Mouse (Mus musculus) CH12.LX (cell line): Measurements from ENCODE around the gene Mum1. TPM values are rescaled to one million over a fixed set of nuclear protein-coding genes. Genes with fewer than 3 reads are reported as not detected.

ENCODE experiments used
- DNase-seq: peaks from one replicate; pipeline ENCODE4 v3.0.0-alpha.2; 2013; ENCODE audit errors: extremely low read depth
- H3K27ac ChIP-seq: 2 replicates; pipeline ENCODE4 v1.5.1; 2012; ENCODE audit warnings: low read depth, mild to moderate bottlenecking, control low read depth, moderate library complexity; ENCODE audit not compliant: insufficient read depth
- H3K27me3 ChIP-seq: replicated peaks from 2 replicates; pipeline ENCODE3; 2012; ENCODE audit warnings: inconsistent platforms
- H3K36me3 ChIP-seq, 2 experiments: replicated peaks in 1 of 2; 2 replicates each; pipeline versions ENCODE3 to v1.6.1; 2012; ENCODE audit warnings: inconsistent platforms in 1 of 2, low read length in 1 of 2, mild to moderate bottlenecking in 1 of 2, mixed read lengths in 1 of 2, moderate library complexity in 1 of 2; ENCODE audit not compliant: control insufficient read depth in 1 of 2, insufficient read depth in 1 of 2
- H3K4me1 ChIP-seq, 2 experiments: 2 replicates each; pipeline ENCODE4 v1.6.1; 2012; ENCODE audit warnings: inconsistent platforms in 1 of 2, moderate library complexity in 1 of 2; ENCODE audit not compliant: insufficient read depth in 2 of 2, control insufficient read depth in 1 of 2
- H3K4me2 ChIP-seq: 2 replicates; pipeline ENCODE4 v1.6.1; 2012; ENCODE audit warnings: low read depth, mild to moderate bottlenecking, control low read depth; ENCODE audit not compliant: poor library complexity, insufficient read depth, severe bottlenecking
- H3K4me3 ChIP-seq, 3 experiments: fragments of 150-350 bp in 1 of 3; sonication (generic) in 1 of 3; replicated peaks in 1 of 3; 2 replicates each; pipeline versions ENCODE3 to v1.5.1; 2011 to 2012; ENCODE audit warnings: low read depth in 2 of 3, low read length in 2 of 3, mild to moderate bottlenecking in 2 of 3, moderate library complexity in 2 of 3, control low read depth in 1 of 3, improper control_type of control experiment in 1 of 3, inconsistent platforms in 1 of 3, mixed read lengths in 1 of 3; ENCODE audit not compliant: poor library complexity in 1 of 3
- H3K79me2 ChIP-seq: replicated peaks from 2 replicates; pipeline ENCODE4 v1.6.1; 2012; ENCODE audit warnings: mild to moderate bottlenecking, moderate library complexity; ENCODE audit not compliant: control insufficient read depth, poor library complexity, insufficient read depth, severe bottlenecking; ENCODE audit errors: extremely low read depth
- H3K9ac ChIP-seq: 2 replicates; pipeline ENCODE4 v1.6.1; 2012; ENCODE audit warnings: low read depth, mild to moderate bottlenecking, control low read depth, moderate library complexity; ENCODE audit not compliant: insufficient read depth
- H3K9me3 ChIP-seq: replicated peaks from 2 replicates; pipeline ENCODE3; 2012; ENCODE audit warnings: low read length, inconsistent platforms, mixed read lengths
- BHLHE40 ChIP-seq: IDR thresholded peaks from 2 replicates; pipeline ENCODE4 v1.6.1; 2011; ENCODE audit warnings: mild to moderate bottlenecking, low read depth, low read length, improper control_type of control experiment
- CHD1 ChIP-seq: IDR thresholded peaks from 2 replicates; pipeline ENCODE4 v1.6.1; 2012; ENCODE audit warnings: low read depth, low read length, improper control_type of control experiment, inconsistent platforms
- CHD2 ChIP-seq: IDR thresholded peaks from 2 replicates; pipeline ENCODE4 v1.6.1; 2011; ENCODE audit warnings: low read length, improper control_type of control experiment
- EP300 ChIP-seq: IDR thresholded peaks from 2 replicates; pipeline ENCODE4 v1.6.1; 2011; ENCODE audit warnings: low read length, improper control_type of control experiment
- ETS1 ChIP-seq: conservative IDR thresholded peaks from 2 replicates; pipeline ENCODE4 v1.6.1; 2012; ENCODE audit warnings: low read depth, mild to moderate bottlenecking, inconsistent platforms, low read length, improper control_type of control experiment, moderate library complexity
- HCFC1 ChIP-seq: IDR thresholded peaks from 2 replicates; pipeline ENCODE4 v1.6.1; 2012; ENCODE audit warnings: low read depth, mild to moderate bottlenecking, inconsistent platforms, low read length, improper control_type of control experiment
- JUN ChIP-seq: IDR thresholded peaks from 2 replicates; pipeline ENCODE4 v1.6.1; 2011; ENCODE audit warnings: low read depth, mild to moderate bottlenecking, low read length, improper control_type of control experiment, moderate library complexity; ENCODE audit not compliant: insufficient read depth
- KAT2A ChIP-seq: IDR thresholded peaks from 2 replicates; pipeline ENCODE4 v1.6.1; 2012; ENCODE audit warnings: low read length, improper control_type of control experiment, inconsistent platforms; ENCODE audit not compliant: insufficient replicate concordance
- MAX ChIP-seq: IDR thresholded peaks from 2 replicates; pipeline ENCODE4 v1.6.1; 2011; ENCODE audit warnings: low read length, improper control_type of control experiment
- MAZ ChIP-seq: IDR thresholded peaks from 2 replicates; pipeline ENCODE4 v1.6.1; 2012; ENCODE audit warnings: low read depth, mild to moderate bottlenecking, inconsistent platforms, low read length, improper control_type of control experiment, moderate library complexity
- MEF2A ChIP-seq: IDR thresholded peaks from 2 replicates; pipeline ENCODE4 v1.6.1; 2014; ENCODE audit warnings: low read depth, mild to moderate bottlenecking, inconsistent platforms, low read length, improper control_type of control experiment, borderline replicate concordance
- MXI1 ChIP-seq: IDR thresholded peaks from 2 replicates; pipeline ENCODE4 v1.6.1; 2011; ENCODE audit warnings: mild to moderate bottlenecking, low read depth, low read length, improper control_type of control experiment
- MYC ChIP-seq: IDR thresholded peaks from 2 replicates; pipeline ENCODE4 v1.6.1; 2011; ENCODE audit warnings: low read depth, mild to moderate bottlenecking, improper control_type of control experiment, low read length
- NELFE ChIP-seq: IDR thresholded peaks from 2 replicates; pipeline ENCODE4 v1.6.1; 2011; ENCODE audit warnings: low read depth, low read length, improper control_type of control experiment
- POLR2A ChIP-seq: IDR thresholded peaks from 2 replicates; pipeline ENCODE4 v1.6.1; 2011; ENCODE audit warnings: low read depth, mild to moderate bottlenecking, improper control_type of control experiment, low read length
- POLR2AphosphoS2 ChIP-seq: IDR thresholded peaks from 2 replicates; pipeline ENCODE4 v1.6.1; 2011; ENCODE audit warnings: low read depth, low read length, improper control_type of control experiment
- RAD21 ChIP-seq: IDR thresholded peaks from 2 replicates; pipeline ENCODE4 v1.6.1; 2011; ENCODE audit warnings: low read depth, mild to moderate bottlenecking, low read length, improper control_type of control experiment, moderate library complexity
- RCOR1 ChIP-seq: conservative IDR thresholded peaks from 2 replicates; pipeline ENCODE4 v1.6.1; 2012; ENCODE audit warnings: low read depth, mild to moderate bottlenecking, inconsistent platforms, low read length, improper control_type of control experiment
- SIN3A ChIP-seq: IDR thresholded peaks from 2 replicates; pipeline ENCODE4 v1.6.1; 2012; ENCODE audit warnings: low read length, improper control_type of control experiment, inconsistent platforms
- SMC3 ChIP-seq: IDR thresholded peaks from 2 replicates; pipeline ENCODE4 v1.6.1; 2011; ENCODE audit warnings: low read depth, low read length, improper control_type of control experiment
- TCF12 ChIP-seq: IDR thresholded peaks from 2 replicates; pipeline ENCODE4 v1.6.1; 2014; ENCODE audit warnings: low read depth, mild to moderate bottlenecking, inconsistent platforms, low read length, improper control_type of control experiment
- USF1 ChIP-seq: IDR thresholded peaks from 2 replicates; pipeline ENCODE4 v1.6.1; 2014; ENCODE audit warnings: low read depth, mild to moderate bottlenecking, inconsistent platforms, low read length, improper control_type of control experiment
- ZMIZ1 ChIP-seq: IDR thresholded peaks from 2 replicates; pipeline ENCODE4 v1.6.1; 2012; ENCODE audit warnings: low read depth, mild to moderate bottlenecking, inconsistent platforms, low read length, improper control_type of control experiment
- ZNF384 ChIP-seq: IDR thresholded peaks from 2 replicates; pipeline ENCODE4 v1.6.1; 2012; ENCODE audit warnings: low read depth, low read length, improper control_type of control experiment, inconsistent platforms
- dilution Hi-C: fragments of 300-500 bp; cut with MboI; formaldehyde crosslinking; loops from 2 replicates; pipeline ENCODE4 v1.14.3; 2020; ENCODE audit warnings: low sequenced_read_pairs; ENCODE audit not compliant: extremely low pct_unique_long_range_greater_than_20kb, extremely low pct_ligation_motif_present
- in situ Hi-C: fragments of 300-500 bp; cut with MboI; formaldehyde crosslinking; loops from 3 replicates; pipeline ENCODE4 v1.14.3; 2019; ENCODE audit warnings: low sequenced_read_pairs, low pct_ligation_motif_present, low pct_unique_long_range_greater_than_20kb, mixed read lengths
- polyA plus RNA-seq: library from polyadenylated mRNA; unstranded; fragments of >175 nt; gene quantifications from 2 replicates; pipeline ENCODE4 v1.2.1, GENCODE M21; 2012; ENCODE audit warnings: low read depth; ENCODE audit not compliant: insufficient read length
- total RNA-seq, 2 experiments: library from RNA; depleted of rRNA; stranded (reverse); fragments of 300-350 nt in 1 of 2; fragments of >200 nt in 1 of 2; gene quantifications; 2 replicates each; pipeline ENCODE4 v1.2.3; 2012 to 2014

Mum1 gene
- total and polyA plus RNA-seq, 3 experiments, result 22.9 to 35.6 (median 25.1) TPM

GRCm38 (mm10) chr10:80188453-80189024 lies 37.7 kb upstream of the Mum1 start:
- H3K79me2 ChIP-seq, result no peaks in the 10 kb centered on the region
- no peaks in the 10 kb centered on the region for H3K36me3 ChIP-seq
- no peak overlapping the region for H3K9ac ChIP-seq
- peaks cover 2% of the 10 kb centered on the region for H3K9me3 ChIP-seq
- in situ Hi-C loops, result no loop called here
- no peak overlapping the region for H3K4me2 ChIP-seq
- H3K27me3 ChIP-seq, result peaks cover 79% of the 10 kb centered on the region
- peaks cover 0 to 3% of the 10 kb centered on the region in 2 experiments; a peak in 1 of 4 replicates for H3K4me1 ChIP-seq
- TF ChIP-seq MXI1 (no peak), TCF12 (no peak), JUN (no peak), CHD1 (no peak), MAZ (no peak), SIN3A (no peak), MEF2A (no peak), ETS1 (no peak), ZMIZ1 (no peak), ZNF384 (no peak), CHD2 (no peak), USF1 (no peak), KAT2A (no peak), POLR2AphosphoS2 (no peak), MAX (no peak), BHLHE40 (no peak), POLR2A (no peak)
- dilution Hi-C loops, result no loop called here
- no peak for DNase-seq
- H3K4me3 ChIP-seq, result no peak overlapping the region
- H3K27ac ChIP-seq, result no peak overlapping the region

DNA sequence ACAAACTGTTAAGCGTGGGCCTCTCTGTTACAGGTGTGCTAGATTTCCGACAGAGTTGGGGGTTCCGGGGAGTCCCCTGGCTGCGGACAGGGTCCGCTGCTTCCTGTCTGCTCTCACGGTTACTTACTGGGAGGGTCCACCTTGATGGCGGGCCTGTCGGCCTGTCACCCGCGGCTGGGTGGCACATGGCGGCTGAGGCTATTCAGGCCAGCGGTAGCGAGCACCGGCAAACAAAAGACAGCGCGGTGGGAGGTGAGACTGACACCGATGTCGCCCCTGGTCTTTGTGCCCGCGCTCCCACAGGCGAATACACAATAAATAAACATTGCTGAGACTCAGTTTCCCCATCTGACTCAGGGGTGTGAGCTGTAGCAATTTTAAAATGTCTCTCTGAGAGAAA lies 36.2 kb upstream of the Mum1 start:
- no peak overlapping the region for H3K27ac ChIP-seq
- H3K4me2 ChIP-seq, result no peak overlapping the region
- in situ Hi-C loops, result no loop called here
- TF ChIP-seq MAZ (no peak), MYC (no peak), BHLHE40 (no peak), RAD21 (no peak), TCF12 (no peak), MXI1 (no peak), KAT2A (no peak), SMC3 (no peak), ETS1 (no peak), HCFC1 (no peak), USF1 (no peak), NELFE (no peak), RCOR1 (no peak), MEF2A (no peak), EP300 (no peak), CHD2 (no peak)
- H3K9ac ChIP-seq, result no peak overlapping the region
- dilution Hi-C loops, result no loop called here
- peaks cover 2% of the 10 kb centered on the region for H3K9me3 ChIP-seq
- H3K36me3 ChIP-seq, result no peaks in the 10 kb centered on the region
- H3K4me1 ChIP-seq, result peaks cover 0 to 3% of the 10 kb centered on the region in 2 experiments; a peak in 1 of 4 replicates
- no peak overlapping the region for H3K4me3 ChIP-seq
- no peak for DNase-seq
- peaks cover 81% of the 10 kb centered on the region for H3K27me3 ChIP-seq
- H3K79me2 ChIP-seq, result no peaks in the 10 kb centered on the region
